8 mouse cellular contexts compared by ENCODE assay signal in the genomic region with DNA sequence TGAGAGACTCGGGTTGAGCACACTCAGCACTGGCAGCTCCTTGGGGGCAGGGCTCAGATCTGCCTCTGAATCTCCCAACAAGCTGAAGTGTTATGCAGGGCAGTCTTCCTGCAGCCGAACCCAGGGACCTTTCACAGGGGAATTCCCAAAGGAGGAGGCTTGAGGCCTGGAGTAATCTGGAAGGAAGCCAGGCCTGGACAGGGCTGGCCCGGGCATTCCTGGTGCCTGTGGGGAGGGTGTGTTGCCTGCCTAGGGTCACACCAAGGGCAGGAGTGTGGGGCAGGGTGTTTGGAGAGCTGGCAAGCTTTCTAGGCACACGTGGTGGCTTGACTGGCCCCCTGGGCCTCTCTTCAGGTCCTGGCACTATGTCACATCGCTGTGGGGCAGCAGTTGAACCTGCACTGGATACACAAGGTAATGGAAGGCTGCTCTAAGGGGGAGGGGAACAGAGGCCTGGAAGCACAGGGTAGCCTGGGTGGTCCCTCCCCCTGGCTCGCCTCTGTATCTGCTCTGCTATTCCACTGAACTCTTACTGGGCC. TPM values are rescaled to one million over a fixed set of nuclear protein-coding genes. Genes with fewer than 3 reads are reported as not detected.
DNase-seq lines count a peak whose midpoint lies in the region; ATAC-seq lines count a peak whose summit lies in the region.

No protein-coding gene starts in this region.

- intact Hi-C loops in heart, postnatal 14 days (cut with DNase I), result no loop called here

- peak; percentile 94 for DNase-seq in Muller cell, postnatal 12 days (ENCODE audit: inconsistent ontology term)
- DNase-seq in embryo, embryonic 10.5 days (ENCODE audit: low spot score), result peak; percentile 40
- DNase-seq in heart, postnatal 14 days, result peak; percentile 71 to 83
- DNase-seq in kidney, postnatal 36 days, result peak; percentile 84 to 91
- peak; percentile 57 for DNase-seq in ovary, adult 18-20 months (ENCODE audit: low spot score)
- no peak for DNase-seq in T-cell, adult 2 months (ENCODE audit: low spot score)
- no peak for DNase-seq in layer of hippocampus, postnatal 36 days

- ATAC-seq in cerebellum, adult (ENCODE audit: insufficient number of reproducible peaks, low FRiP score, low TSS enrichment), result no peak

RNA-seq across cellular contexts. Expression of a gene that starts 24.2 kb away (rescaled TPM):
- under 1 TPM; 0.15 to 0.29 TPM for total RNA-seq in heart, postnatal 14 days (2021)
- 1 to 10 TPM; 1.9 to 3.9 TPM for total RNA-seq in layer of hippocampus, postnatal 36 days (2021)

RNA-seq across cellular contexts. Expression of a gene that starts 41.9 kb away (rescaled TPM):
- total RNA-seq in heart, postnatal 14 days (2021), result 100 to 1,000 TPM; 289 to 327 TPM
- total RNA-seq in layer of hippocampus, postnatal 36 days (2021), result 100 to 1,000 TPM; 250 to 259 TPM

Comparison
In these comparisons a context has a peak if more than half of its experiments do, and no peak if none do; other contexts are left out.
1. DNase-seq: peak in Muller cell, postnatal 12 days (single experiment), embryo, embryonic 10.5 days (single experiment), heart, postnatal 14 days (2 of 2), kidney, postnatal 36 days (2 of 2) and ovary, adult 18-20 months (single experiment); none in T-cell, adult 2 months (single experiment) and layer of hippocampus, postnatal 36 days (0 of 2).